Mouse (Mus musculus): ENCODE data around the gene Lrmda.

- TF ChIP-seq CTCF (conservative IDR thresholded peaks at IDR 0.05; ENCODE audit: low read length) (no peak), NANOG (IDR thresholded peaks at IDR 0.05; ENCODE audit: borderline replicate concordance, low read length) (no peak), POU5F1 (IDR thresholded peaks at IDR 0.05; ENCODE audit: borderline replicate concordance, low read length) (no peak)
These were observed 30.8 kb upstream of the Lrmda start for GRCm38 (mm10) chr14:21988577-21989290.
